In genomic region chr8:122993031-122993430, GRCm38 (mm10) we compare ENCODE assay signal across 22 mouse cellular contexts. TPM values are rescaled to one million over a fixed set of nuclear protein-coding genes. Genes with fewer than 3 reads are reported as not detected.
DNase-seq lines count a peak whose midpoint lies in the region; ATAC-seq and TF ChIP-seq lines count a peak whose summit lies in the region.
"Had no signal": no experiment of that assay in that cellular context is flagged by ENCODE, and none has a peak within 500 bp of the region (broad histone marks: within the 10 kb centered on the region; RNA-seq: fewer than 3 reads in every experiment).

No protein-coding gene starts in this region.

- H3K36me3 ChIP-seq in embryonic facial prominence, embryonic 15.5 days: no peaks in the 10 kb centered on the region
- peaks cover 11% of the 10 kb centered on the region for H3K36me3 ChIP-seq in embryonic facial prominence, embryonic 10.5 days (replicated peaks)
- H3K36me3 ChIP-seq in stomach, postnatal 0 days (ENCODE audit: control insufficient read depth, insufficient read depth, low read length): no peaks in the 10 kb centered on the region
- no peaks in the 10 kb centered on the region for H3K36me3 ChIP-seq in midbrain, embryonic 14.5 days (ENCODE audit: control insufficient read depth, insufficient read depth, low read length)
- H3K36me3 ChIP-seq: forebrain, embryonic 12.5 days; heart, embryonic 13.5 days; hindbrain, embryonic 12.5 days had no signal

- H3K9ac ChIP-seq in embryonic facial prominence, embryonic 15.5 days: no peak overlapping the region
- no peak overlapping the region for H3K9ac ChIP-seq in stomach, postnatal 0 days (ENCODE audit: low read length)
- no peak overlapping the region for H3K9ac ChIP-seq in midbrain, embryonic 14.5 days (replicated peaks; ENCODE audit: low read length)
- H3K9ac ChIP-seq: forebrain, embryonic 12.5 days; heart, embryonic 13.5 days; hindbrain, embryonic 12.5 days had no signal

- no peak for DNase-seq in embryonic facial prominence, embryonic 10.5 days (ENCODE audit: low spot score)
- DNase-seq in thymus, postnatal 0 days (ENCODE audit: low spot score): peak; percentile 58
- DNase-seq in thymus, postnatal 4 days: no peak
- DNase-seq in stomach, postnatal 0 days (ENCODE audit: low spot score): no peak
- DNase-seq in midbrain, embryonic 14.5 days: no peak
- no peak for DNase-seq in cerebellum, adult 11-12 months
- DNase-seq: adrenal gland, adult 8-10 months; adrenal gland, postnatal 36 days; B cell, adult 2 months; cerebellum, adult 9-10 months; cerebellum, postnatal 25 days; gastrocnemius, postnatal 14 days; heart, postnatal 36 days had no signal

- no peaks in the 10 kb centered on the region for H3K9me3 ChIP-seq in embryonic facial prominence, embryonic 15.5 days (replicated peaks)
- no peaks in the 10 kb centered on the region for H3K9me3 ChIP-seq in embryonic facial prominence, embryonic 10.5 days
- H3K9me3 ChIP-seq in stomach, postnatal 0 days (ENCODE audit: control insufficient read depth, low read length): no peaks in the 10 kb centered on the region
- H3K9me3 ChIP-seq in midbrain, embryonic 14.5 days (ENCODE audit: control insufficient read depth, low read length): no peaks in the 10 kb centered on the region
- H3K9me3 ChIP-seq: forebrain, embryonic 12.5 days; G1E; heart, embryonic 13.5 days; hindbrain, embryonic 12.5 days had no signal

- H3K27ac ChIP-seq in embryonic facial prominence, embryonic 15.5 days (replicated peaks): 0 out of 2 replicates have a peak overlapping the region, but pooled peaks have one; percentile 14
- no peak overlapping the region for H3K27ac ChIP-seq in embryonic facial prominence, embryonic 10.5 days (replicated peaks)
- 0 out of 2 replicates have a peak overlapping the region, but pooled peaks have one; percentile 3 for H3K27ac ChIP-seq in stomach, postnatal 0 days (replicated peaks)
- no peak overlapping the region for H3K27ac ChIP-seq in midbrain, embryonic 14.5 days (replicated peaks; ENCODE audit: low read depth, low read length)
- H3K27ac ChIP-seq: forebrain, embryonic 12.5 days; heart, embryonic 13.5 days; hindbrain, embryonic 12.5 days had no signal

- TF ChIP-seq CTCF in stomach, postnatal 0 days (IDR thresholded peaks at IDR 0.05; ENCODE audit: low read depth): no peak

- no peak overlapping the region for H3K4me3 ChIP-seq in embryonic facial prominence, embryonic 15.5 days (replicated peaks)
- no peak overlapping the region for H3K4me3 ChIP-seq in embryonic facial prominence, embryonic 10.5 days
- H3K4me3 ChIP-seq in stomach, postnatal 0 days (ENCODE audit: low read depth, low read length): no peak overlapping the region
- H3K4me3 ChIP-seq in midbrain, embryonic 14.5 days (replicated peaks; ENCODE audit: low read depth, low read length): no peak overlapping the region
- H3K4me3 ChIP-seq: forebrain, embryonic 12.5 days; heart, embryonic 13.5 days; hindbrain, embryonic 12.5 days had no signal

- no peak for TF ChIP-seq EP300 in stomach, postnatal 0 days (optimal IDR thresholded peaks at IDR 0.05)

- H3K4me1 ChIP-seq in embryonic facial prominence, embryonic 15.5 days: peaks cover 29% of the 10 kb centered on the region
- peaks cover 15% of the 10 kb centered on the region for H3K4me1 ChIP-seq in embryonic facial prominence, embryonic 10.5 days
- peaks cover 3% of the 10 kb centered on the region; the same call in 1 of the 2 replicates for H3K4me1 ChIP-seq in stomach, postnatal 0 days (replicated peaks; ENCODE audit: control insufficient read depth, insufficient read depth)
- no peaks in the 10 kb centered on the region for H3K4me1 ChIP-seq in midbrain, embryonic 14.5 days (ENCODE audit: control insufficient read depth, insufficient read depth, low read length)

- ATAC-seq in embryonic facial prominence, embryonic 15.5 days (ENCODE audit: insufficient number of reproducible peaks, low FRiP score, low TSS enrichment, low read depth): no peak
- peak; percentile 45; the same call in 1 of the 2 replicates for ATAC-seq in megakaryocyte, adult 5-6 weeks (ENCODE audit: poor library complexity, severe bottlenecking)
- ATAC-seq in stomach, postnatal 0 days (ENCODE audit: low FRiP score, low TSS enrichment): no peak
- ATAC-seq in midbrain, embryonic 14.5 days (ENCODE audit: low FRiP score, low TSS enrichment): no peak
- ATAC-seq: CD4-positive, CD25-positive, alpha-beta regulatory T cell, adult 4 months; forebrain, embryonic 16.5 days; hindbrain, embryonic 16.5 days had no signal

- H3K27me3 ChIP-seq in embryonic facial prominence, embryonic 15.5 days: no peaks in the 10 kb centered on the region
- H3K27me3 ChIP-seq in embryonic facial prominence, embryonic 10.5 days (replicated peaks; ENCODE audit: low read depth, poor library complexity, severe bottlenecking): no peaks in the 10 kb centered on the region
- no peaks in the 10 kb centered on the region for H3K27me3 ChIP-seq in stomach, postnatal 0 days (ENCODE audit: control insufficient read depth, insufficient read depth, low read length)
- H3K27me3 ChIP-seq in midbrain, embryonic 14.5 days (ENCODE audit: control insufficient read depth, insufficient read depth, low read length): no peaks in the 10 kb centered on the region
- H3K27me3 ChIP-seq: forebrain, embryonic 12.5 days; heart, embryonic 13.5 days; hindbrain, embryonic 12.5 days had no signal

- no peak overlapping the region for H3K4me2 ChIP-seq in embryonic facial prominence, embryonic 15.5 days (replicated peaks)
- no peak overlapping the region for H3K4me2 ChIP-seq in stomach, postnatal 0 days (replicated peaks; ENCODE audit: low read depth)
- no peak overlapping the region for H3K4me2 ChIP-seq in midbrain, embryonic 14.5 days (ENCODE audit: low read length)
- H3K4me2 ChIP-seq: forebrain, embryonic 12.5 days; heart, embryonic 13.5 days; hindbrain, embryonic 12.5 days had no signal

- WGBS in embryonic facial prominence, embryonic 15.5 days: 65% methylated on average over 3 of the region's 3 CpGs
- WGBS in embryonic facial prominence, embryonic 10.5 days: 84% methylated on average over 3 of the region's 3 CpGs
- 66% methylated on average over 3 of the region's 3 CpGs for WGBS in stomach, postnatal 0 days
- WGBS in midbrain, embryonic 14.5 days: 94% methylated on average over 3 of the region's 3 CpGs

RNA-seq across cellular contexts. Expression of gene Ankrd11, which starts 49.0 kb away (rescaled TPM):
- 56.3 and 69.1 TPM in 2 replicates for polyA plus RNA-seq in embryonic facial prominence, embryonic 15.5 days (2015; fragmentation: Nextera tagmentation; extraction: Ambion mirVana)
- polyA plus RNA-seq in embryonic facial prominence, embryonic 10.5 days (2016; fragmentation: Nextera tagmentation; extraction: Ambion mirVana): 41.2 and 49.2 TPM in 2 replicates
- polyA plus RNA-seq in thymus, postnatal 0 days (2015; fragmentation: Nextera tagmentation; extraction: Ambion mirVana): 51.4 and 78.6 TPM in 2 replicates
- total RNA-seq in megakaryocyte, adult 5-6 weeks (2015): 86.2 and 87.9 TPM in 2 replicates
- total RNA-seq in megakaryocyte, adult 5-6 weeks (2017): 90.5 and 102 TPM in 2 replicates
- 35.0 and 35.8 TPM in 2 replicates for polyA plus RNA-seq in stomach, postnatal 0 days (2015; fragmentation: Nextera tagmentation; extraction: Ambion mirVana)
- polyA plus RNA-seq in midbrain, embryonic 14.5 days (2014; fragmentation: Nextera tagmentation; extraction: Ambion mirVana): 42.4 and 46.2 TPM in 2 replicates

Comparison
In these comparisons a context has a peak if more than half of its experiments do, and no peak if none do; other contexts are left out.
1. H3K27ac ChIP-seq: peak in embryonic facial prominence, embryonic 15.5 days (single experiment) and stomach, postnatal 0 days (single experiment); none in embryonic facial prominence, embryonic 10.5 days (single experiment) and midbrain, embryonic 14.5 days (single experiment).